In genomic region chr10:71019836-71020235, GRCm38 (mm10) we compare ENCODE assay signal across 28 mouse cellular contexts.
DNase-seq lines count a peak whose midpoint lies in the region; ATAC-seq lines count a peak whose summit lies in the region.
"Had no signal": no experiment of that assay in that cellular context is flagged by ENCODE, and none has a peak within 500 bp of the region (broad histone marks: within the 10 kb centered on the region; RNA-seq: fewer than 3 reads in every experiment).

No protein-coding gene starts in this region.

- H3K9ac ChIP-seq in kidney, embryonic 16.5 days (replicated peaks; ENCODE audit: low read length): no peak overlapping the region
- no peak overlapping the region for H3K9ac ChIP-seq in neural tube, embryonic 15.5 days (replicated peaks)
- H3K9ac ChIP-seq: embryonic facial prominence, embryonic 15.5 days; forebrain, embryonic 12.5 days; forebrain, postnatal 0 days; limb, embryonic 15.5 days; liver, embryonic 14.5 days; midbrain, embryonic 12.5 days; stomach, embryonic 15.5 days had no signal

- no peaks in the 10 kb centered on the region for H3K9me3 ChIP-seq in kidney, embryonic 16.5 days (ENCODE audit: low read length)
- no peaks in the 10 kb centered on the region for H3K9me3 ChIP-seq in neural tube, embryonic 15.5 days (replicated peaks)
- H3K9me3 ChIP-seq: embryonic facial prominence, embryonic 10.5 days; embryonic facial prominence, embryonic 15.5 days; forebrain, embryonic 12.5 days; limb, embryonic 10.5 days; limb, embryonic 15.5 days; midbrain, embryonic 12.5 days; stomach, embryonic 15.5 days had no signal

- no peak overlapping the region for H3K27ac ChIP-seq in kidney, embryonic 16.5 days (ENCODE audit: low read length)
- peak overlapping the region; percentile 54 for H3K27ac ChIP-seq in neural tube, embryonic 15.5 days (replicated peaks)
- H3K27ac ChIP-seq: embryonic facial prominence, embryonic 10.5 days; embryonic facial prominence, embryonic 15.5 days; forebrain, embryonic 12.5 days; kidney, postnatal 0 days; limb, embryonic 10.5 days; limb, embryonic 15.5 days; liver, embryonic 14.5 days; midbrain, embryonic 12.5 days; stomach, embryonic 15.5 days had no signal

- H3K4me1 ChIP-seq in kidney, embryonic 16.5 days (ENCODE audit: insufficient read depth, low read length): peaks cover 12% of the 10 kb centered on the region
- H3K4me1 ChIP-seq in neural tube, embryonic 15.5 days: peaks cover 8% of the 10 kb centered on the region
- H3K4me1 ChIP-seq: embryonic facial prominence, embryonic 10.5 days; embryonic facial prominence, embryonic 15.5 days; forebrain, embryonic 12.5 days; megakaryocyte, embryonic 14.5 days; midbrain, embryonic 12.5 days had no signal

- intact Hi-C loops in gastrocnemius, postnatal 14 days (cut with DNase I; ENCODE audit: low total_unique reads): no loop called here
- intact Hi-C loops in heart, postnatal 10 days (cut with DNase I): no loop called here
- intact Hi-C loops in heart, postnatal 36 days (cut with DNase I): loop anchor here (5.0 kb wide), 1 partner anchor 37 kb away; no protein-coding TSS in a partner anchor

- no peak for ATAC-seq in kidney, embryonic 16.5 days (ENCODE audit: low FRiP score, low TSS enrichment)
- ATAC-seq in neural tube, embryonic 15.5 days (ENCODE audit: low FRiP score): no peak
- ATAC-seq: forebrain, postnatal 0 days; intestine, postnatal 0 days; Patski had no signal

- 91% methylated on average over 6 of the region's 6 CpGs for WGBS in kidney, embryonic 16.5 days
- WGBS in neural tube, embryonic 15.5 days: 91% methylated on average over 6 of the region's 6 CpGs

- DNase-seq in gastrocnemius, postnatal 14 days: peak; percentile 32
- no peak for DNase-seq in gastrocnemius, postnatal 25 days
- peak; percentile 45 to 48 for DNase-seq in heart, postnatal 10 days
- DNase-seq in heart, postnatal 36 days: no peak
- DNase-seq in kidney, postnatal 14 days: peak; percentile 30
- DNase-seq: adrenal gland, postnatal 10 days; cerebellum, adult 8-10 months; cerebellum, postnatal 25 days; forebrain, postnatal 0 days; layer of hippocampus, adult 9-11 months; lung, adult 2 months; lung, postnatal 4 days; right cerebral cortex, postnatal 25 days had no signal

- H3K36me3 ChIP-seq in kidney, embryonic 16.5 days (ENCODE audit: insufficient read depth, low read length): peaks cover 8% of the 10 kb centered on the region; the same call in 1 of the 2 replicates
- H3K36me3 ChIP-seq in neural tube, embryonic 15.5 days: no peaks in the 10 kb centered on the region
- H3K36me3 ChIP-seq: embryonic facial prominence, embryonic 10.5 days; embryonic facial prominence, embryonic 15.5 days; forebrain, embryonic 12.5 days; limb, embryonic 10.5 days; midbrain, embryonic 12.5 days; stomach, embryonic 15.5 days had no signal

- H3K4me3 ChIP-seq in kidney, embryonic 16.5 days (ENCODE audit: low read length): no peak overlapping the region
- no peak overlapping the region for H3K4me3 ChIP-seq in neural tube, embryonic 15.5 days (replicated peaks)
- H3K4me3 ChIP-seq: embryonic facial prominence, embryonic 10.5 days; embryonic facial prominence, embryonic 15.5 days; forebrain, embryonic 12.5 days; limb, embryonic 10.5 days; limb, embryonic 15.5 days; megakaryocyte, embryonic 14.5 days; midbrain, embryonic 12.5 days; myocyte; stomach, embryonic 15.5 days had no signal

- no peaks in the 10 kb centered on the region for H3K27me3 ChIP-seq in kidney, embryonic 16.5 days (ENCODE audit: insufficient read depth, low read length)
- no peaks in the 10 kb centered on the region for H3K27me3 ChIP-seq in neural tube, embryonic 15.5 days (replicated peaks)
- H3K27me3 ChIP-seq: embryonic facial prominence, embryonic 15.5 days; forebrain, embryonic 12.5 days; limb, embryonic 15.5 days; megakaryocyte, embryonic 14.5 days; midbrain, embryonic 12.5 days; Patski; stomach, embryonic 15.5 days had no signal

- no peak overlapping the region for H3K4me2 ChIP-seq in kidney, embryonic 16.5 days (replicated peaks; ENCODE audit: low read depth, low read length)
- H3K4me2 ChIP-seq in neural tube, embryonic 15.5 days: no peak overlapping the region
- H3K4me2 ChIP-seq: embryonic facial prominence, embryonic 15.5 days; forebrain, embryonic 12.5 days; limb, embryonic 15.5 days; midbrain, embryonic 12.5 days; stomach, embryonic 15.5 days had no signal

Comparison
In these comparisons a context has a peak if more than half of its experiments do, and no peak if none do; other contexts are left out.
1. DNase-seq: peak in gastrocnemius, postnatal 14 days (single experiment), heart, postnatal 10 days (2 of 2) and kidney, postnatal 14 days (single experiment); none in gastrocnemius, postnatal 25 days (single experiment) and heart, postnatal 36 days (0 of 2).